Mouse (Mus musculus): ENCODE results near the gene Rin1. TPM values are rescaled to one million over a fixed set of nuclear protein-coding genes. Genes with fewer than 3 reads are reported as not detected.

The Rin1 gene
- polyA plus RNA-seq, 1 experiment from 2014 or later: 0.17 TPM

- H3K9me3 ChIP-seq (replicated peaks): no peaks in the 10 kb centered on the region
- H3K4me1 ChIP-seq (replicated peaks): peaks cover 65% of the 10 kb centered on the region
- peaks cover 68% of the 10 kb centered on the region for H3K27me3 ChIP-seq
- 75% methylated on average over 7 of the region's 7 CpGs for WGBS (ENCODE audit: insufficient replicate concordance)
- no peak overlapping the region for H3K27ac ChIP-seq (replicated peaks)
- no peak overlapping the region for H3K4me3 ChIP-seq (replicated peaks)
- ATAC-seq (ENCODE audit: insufficient read depth): no peak
- H3K36me3 ChIP-seq (replicated peaks): no peaks in the 10 kb centered on the region
- no peak overlapping the region for H3K4me2 ChIP-seq
- H3K9ac ChIP-seq: no peak overlapping the region
Measured at GRCm38 (mm10) chr19:5069978-5070377, 19.7 kb downstream of the Rin1 start.

GRCm38 (mm10) chr19:5071077-5071476 lies 20.8 kb downstream of the Rin1 start:
- ATAC-seq (ENCODE audit: insufficient read depth): no peak
- H3K27me3 ChIP-seq: peaks cover 74% of the 10 kb centered on the region
- H3K4me2 ChIP-seq: peak overlapping the region; percentile 88
- H3K9me3 ChIP-seq (replicated peaks): no peaks in the 10 kb centered on the region
- H3K36me3 ChIP-seq (replicated peaks): no peaks in the 10 kb centered on the region
- peak overlapping the region; percentile 42; the same call in 1 of the 2 replicates for H3K9ac ChIP-seq
- 20% methylated on average over 11 of the region's 11 CpGs for WGBS (ENCODE audit: insufficient replicate concordance)
- H3K27ac ChIP-seq (replicated peaks): no peak overlapping the region
- H3K4me1 ChIP-seq (replicated peaks): peaks cover 65% of the 10 kb centered on the region
- H3K4me3 ChIP-seq (replicated peaks): peak overlapping the region; percentile 59; the same call in 1 of the 2 replicates

GRCm38 (mm10) chr19:5071545-5072369 lies 21.5 kb downstream of the Rin1 start:
- no peaks in the 10 kb centered on the region for H3K36me3 ChIP-seq (replicated peaks)
- peaks cover 64% of the 10 kb centered on the region for H3K4me1 ChIP-seq (replicated peaks)
- H3K27ac ChIP-seq (replicated peaks): 0 out of 2 replicates have a peak overlapping the region, but pooled peaks have one; percentile 20
- peak; percentile 67 for ATAC-seq (ENCODE audit: insufficient read depth)
- H3K4me3 ChIP-seq (replicated peaks): peak overlapping the region; percentile 59
- H3K9ac ChIP-seq: peak overlapping the region; percentile 42
- H3K27me3 ChIP-seq: peaks cover 80% of the 10 kb centered on the region
- peak overlapping the region; percentile 88 for H3K4me2 ChIP-seq
- 4% methylated on average over 40 of the region's 40 CpGs for WGBS (ENCODE audit: insufficient replicate concordance)
- H3K9me3 ChIP-seq (replicated peaks): no peaks in the 10 kb centered on the region

DNA sequence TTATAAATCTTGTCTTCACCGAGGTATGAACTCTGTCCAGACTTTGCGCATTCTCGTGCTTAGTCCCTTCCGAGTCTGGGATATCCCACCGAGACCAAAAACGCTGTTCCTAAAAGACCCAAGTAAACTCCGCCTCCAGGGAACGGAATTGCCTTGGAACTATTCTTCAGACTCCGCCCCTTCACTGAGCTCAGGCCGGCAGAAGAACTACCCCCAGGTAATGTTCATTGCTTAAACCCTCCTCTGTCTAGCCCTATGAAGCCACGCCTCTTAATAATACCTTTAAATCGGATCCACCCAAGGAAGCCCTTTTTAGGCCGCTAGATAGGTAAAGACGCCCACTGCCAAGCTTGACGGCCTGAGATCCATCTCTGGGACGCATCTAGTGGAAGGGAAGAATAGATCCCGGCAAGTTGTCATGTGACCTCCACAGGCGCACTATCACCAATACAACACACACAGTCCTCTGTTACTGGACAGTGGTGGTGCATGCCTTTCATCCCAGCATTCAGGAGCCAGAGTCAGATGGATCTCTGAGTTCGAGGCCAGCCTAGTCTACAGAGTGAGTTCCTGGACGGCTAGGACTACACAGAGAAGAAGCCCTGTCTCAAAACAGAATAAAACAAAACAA lies 22.2 kb downstream of the Rin1 start:
- 0 out of 2 replicates have a peak, but pooled peaks have one; percentile 26 for ATAC-seq (ENCODE audit: insufficient read depth)
- Histone ChIP-seq H3K36me3 (replicated peaks) (no peaks in the 10 kb centered on the region), H3K9me3 (replicated peaks) (no peaks in the 10 kb centered on the region), H3K27me3 (peaks cover 73% of the 10 kb centered on the region), H3K9ac (no peak overlapping the region), H3K4me1 (replicated peaks) (peaks cover 56% of the 10 kb centered on the region), H3K27ac (replicated peaks) (peak overlapping the region; percentile 45; the same call in 1 of the 2 replicates), H3K4me2 (peak overlapping the region; percentile 88), H3K4me3 (replicated peaks) (peak overlapping the region; percentile 59)
- 5% methylated on average over 20 of the region's 20 CpGs for WGBS (ENCODE audit: insufficient replicate concordance)

- ATAC-seq (ENCODE audit: insufficient read depth): no peak
- H3K36me3 ChIP-seq (replicated peaks): no peaks in the 10 kb centered on the region
- H3K9ac ChIP-seq: no peak overlapping the region
- peak overlapping the region; percentile 59 for H3K4me3 ChIP-seq (replicated peaks)
- H3K27ac ChIP-seq (replicated peaks): peak overlapping the region; percentile 45; the same call in 1 of the 2 replicates
- H3K4me1 ChIP-seq (replicated peaks): peaks cover 51% of the 10 kb centered on the region
- H3K9me3 ChIP-seq (replicated peaks): no peaks in the 10 kb centered on the region
- peak overlapping the region; percentile 88 for H3K4me2 ChIP-seq
- H3K27me3 ChIP-seq: peaks cover 68% of the 10 kb centered on the region
- 2% methylated on average over 15 of the region's 15 CpGs for WGBS (ENCODE audit: insufficient replicate concordance)
Measured at GRCm38 (mm10) chr19:5073028-5073427, 22.7 kb downstream of the Rin1 start.

DNA sequence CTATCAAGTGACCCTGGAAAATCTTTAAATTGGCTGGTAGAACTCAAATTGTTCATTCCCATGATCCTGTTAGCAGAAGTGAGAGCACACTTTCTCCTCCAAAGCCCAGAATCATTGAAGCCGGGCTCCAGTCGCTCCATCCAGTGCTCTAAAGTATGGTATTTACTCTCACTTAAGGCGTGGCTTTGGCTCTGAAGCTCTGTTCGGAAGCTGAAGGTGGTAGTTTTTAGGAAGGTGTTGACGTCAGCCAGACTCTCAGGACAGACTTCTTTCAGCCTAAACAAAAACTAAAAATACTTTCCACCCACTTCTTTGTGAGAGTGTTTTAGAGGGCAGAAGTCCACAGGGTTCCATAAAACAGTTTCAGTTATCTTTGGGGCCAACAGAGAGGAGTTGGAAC lies 23.2 kb downstream of the Rin1 start:
- WGBS (ENCODE audit: insufficient replicate concordance): 29% methylated on average over 5 of the region's 5 CpGs
- Histone ChIP-seq H3K4me3 (replicated peaks) (no peak overlapping the region), H3K27me3 (peaks cover 63% of the 10 kb centered on the region), H3K4me2 (no peak overlapping the region), H3K4me1 (replicated peaks) (peaks cover 46% of the 10 kb centered on the region), H3K9me3 (replicated peaks) (no peaks in the 10 kb centered on the region), H3K36me3 (replicated peaks) (no peaks in the 10 kb centered on the region), H3K9ac (no peak overlapping the region), H3K27ac (replicated peaks) (no peak overlapping the region)
- ATAC-seq (ENCODE audit: insufficient read depth): no peak

DNA sequence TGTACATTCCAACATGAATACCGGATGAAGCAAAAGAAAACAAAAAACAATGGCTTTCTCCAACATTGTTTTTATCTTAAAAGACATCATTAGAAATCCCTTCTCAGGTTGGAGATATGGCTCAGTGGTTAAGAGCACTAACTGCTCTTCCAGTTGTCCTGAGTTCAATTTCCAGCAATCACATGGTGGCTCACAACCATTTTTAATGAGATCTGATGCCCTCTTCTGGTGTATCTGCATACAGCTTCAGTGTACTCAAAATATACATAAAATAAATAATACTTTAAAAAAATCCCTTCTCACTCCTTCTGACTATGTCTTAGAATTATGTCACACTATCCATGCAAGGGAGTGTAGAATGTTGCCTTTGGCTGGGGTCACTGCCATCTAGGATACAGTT lies 29.0 kb downstream of the Rin1 start:
- Histone ChIP-seq H3K27me3 (peaks cover 75% of the 10 kb centered on the region), H3K27ac (replicated peaks) (no peak overlapping the region), H3K4me1 (replicated peaks) (no peaks in the 10 kb centered on the region), H3K9ac (no peak overlapping the region), H3K9me3 (replicated peaks) (no peaks in the 10 kb centered on the region), H3K4me2 (no peak overlapping the region), H3K36me3 (replicated peaks) (no peaks in the 10 kb centered on the region), H3K4me3 (replicated peaks) (no peak overlapping the region)
- no peak for ATAC-seq (ENCODE audit: insufficient read depth)
- 76% methylated on average over 1 of the region's 1 CpGs for WGBS (ENCODE audit: insufficient replicate concordance)

DNA sequence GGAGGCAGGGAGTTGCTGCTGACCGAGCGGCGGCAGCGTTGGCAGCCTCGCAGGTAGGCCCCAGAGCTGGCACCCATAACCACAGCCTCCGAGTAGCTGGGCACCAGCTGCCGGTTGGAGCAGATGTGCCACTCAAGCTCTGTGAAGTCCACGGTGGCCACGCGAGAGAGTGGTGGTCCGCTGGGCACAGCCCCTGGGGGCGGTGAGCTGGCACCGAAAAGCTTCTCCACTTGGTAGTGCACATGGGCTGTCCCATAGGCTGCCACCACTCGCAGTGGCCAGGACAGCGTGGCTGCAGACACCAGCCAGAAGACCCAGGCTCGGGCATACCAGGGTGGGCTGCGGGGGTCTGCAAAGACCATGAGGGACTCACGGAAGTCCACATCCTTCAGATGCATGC lies 31.7 kb downstream of the Rin1 start:
- H3K4me2 ChIP-seq: no peak overlapping the region
- no peak overlapping the region for H3K9ac ChIP-seq
- no peak for ATAC-seq (ENCODE audit: insufficient read depth)
- peaks cover 14% of the 10 kb centered on the region for H3K4me1 ChIP-seq (replicated peaks)
- H3K27me3 ChIP-seq: peaks cover 83% of the 10 kb centered on the region
- H3K36me3 ChIP-seq (replicated peaks): no peaks in the 10 kb centered on the region
- 57% methylated on average over 18 of the region's 18 CpGs for WGBS (ENCODE audit: insufficient replicate concordance)
- no peaks in the 10 kb centered on the region for H3K9me3 ChIP-seq (replicated peaks)
- no peak overlapping the region for H3K27ac ChIP-seq (replicated peaks)
- H3K4me3 ChIP-seq (replicated peaks): no peak overlapping the region

DNA sequence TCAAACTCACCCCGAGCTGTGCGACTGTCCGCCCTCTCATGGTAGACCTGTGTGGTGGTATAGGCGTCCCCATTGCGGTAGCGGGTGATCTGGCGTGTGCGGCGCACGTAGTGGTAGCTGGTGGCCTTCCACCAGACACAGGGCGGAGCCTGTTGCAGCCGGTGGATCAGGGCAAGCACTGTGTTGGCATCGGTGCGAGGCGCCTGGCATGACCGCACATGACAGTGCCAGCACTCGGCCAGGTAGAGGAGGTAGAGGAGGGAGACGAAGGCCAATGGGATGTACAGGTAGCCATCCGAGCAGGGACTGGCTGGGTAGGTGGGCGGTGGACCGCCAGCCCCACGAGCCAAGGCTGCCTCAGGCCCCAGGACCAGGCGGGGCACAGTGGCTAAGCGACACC lies 32.3 kb downstream of the Rin1 start:
- Histone ChIP-seq H3K4me3 (replicated peaks) (no peak overlapping the region), H3K9ac (no peak overlapping the region), H3K27ac (replicated peaks) (no peak overlapping the region), H3K27me3 (peaks cover 89% of the 10 kb centered on the region), H3K36me3 (replicated peaks) (no peaks in the 10 kb centered on the region), H3K4me2 (no peak overlapping the region), H3K9me3 (replicated peaks) (no peaks in the 10 kb centered on the region), H3K4me1 (replicated peaks) (peaks cover 20% of the 10 kb centered on the region)
- 53% methylated on average over 24 of the region's 24 CpGs for WGBS (ENCODE audit: insufficient replicate concordance)
- ATAC-seq (ENCODE audit: insufficient read depth): peak; percentile 9; the same call in 1 of the 2 replicates

DNA sequence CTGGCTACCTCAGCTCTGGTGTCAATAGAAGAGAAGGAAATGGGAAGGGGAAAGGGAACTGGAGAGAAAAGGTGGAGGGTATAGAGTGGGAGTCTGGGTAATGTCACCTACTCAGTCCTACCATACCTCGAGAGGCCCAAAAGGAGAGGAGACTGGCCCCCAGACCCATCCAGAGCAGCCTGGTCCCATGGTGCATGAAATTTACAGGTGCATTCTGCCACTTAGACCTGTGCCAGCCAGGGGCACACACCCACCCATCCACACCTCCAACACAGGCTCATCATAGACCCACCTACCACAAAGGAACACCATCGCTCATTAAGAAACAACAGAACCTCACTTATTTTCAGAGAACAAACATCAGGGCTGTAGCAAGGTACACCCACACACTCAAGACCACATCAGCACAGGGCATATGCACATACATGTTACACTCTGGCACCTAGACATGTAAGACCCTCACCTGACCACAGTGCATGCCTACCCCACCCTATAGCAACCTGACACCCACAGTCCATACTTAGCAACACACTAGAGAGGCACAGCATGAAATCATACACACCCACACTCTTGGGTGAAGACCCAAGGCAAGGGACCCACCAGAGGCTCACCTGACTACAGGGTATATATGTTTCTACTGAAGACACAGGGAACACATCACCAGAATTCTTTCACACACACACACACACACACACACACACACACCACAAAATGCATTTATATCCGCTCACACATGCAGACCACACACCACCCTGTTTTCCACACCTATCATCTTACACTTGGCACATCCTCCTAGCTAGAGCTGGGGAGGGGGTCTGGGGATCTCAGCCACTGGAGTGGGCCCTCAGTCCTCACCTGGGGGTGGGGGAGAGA lies 33.9 kb downstream of the Rin1 start:
- no peak overlapping the region for H3K4me3 ChIP-seq (replicated peaks)
- peaks cover 33% of the 10 kb centered on the region for H3K4me1 ChIP-seq (replicated peaks)
- 45% methylated on average over 3 of the region's 3 CpGs for WGBS (ENCODE audit: insufficient replicate concordance)
- H3K27me3 ChIP-seq: peaks cover 86% of the 10 kb centered on the region
- no peaks in the 10 kb centered on the region for H3K9me3 ChIP-seq (replicated peaks)
- no peak overlapping the region for H3K4me2 ChIP-seq
- ATAC-seq (ENCODE audit: insufficient read depth): no peak
- H3K27ac ChIP-seq (replicated peaks): no peak overlapping the region
- no peaks in the 10 kb centered on the region for H3K36me3 ChIP-seq (replicated peaks)
- H3K9ac ChIP-seq: no peak overlapping the region

- Histone ChIP-seq H3K4me2 (peak overlapping the region; percentile 83), H3K4me3 (replicated peaks) (peak overlapping the region; percentile 58), H3K27ac (replicated peaks) (no peak overlapping the region), H3K36me3 (replicated peaks) (no peaks in the 10 kb centered on the region), H3K9me3 (replicated peaks) (no peaks in the 10 kb centered on the region), H3K27me3 (peaks cover 80% of the 10 kb centered on the region), H3K4me1 (replicated peaks) (peaks cover 38% of the 10 kb centered on the region), H3K9ac (no peak overlapping the region)
- no peak for ATAC-seq (ENCODE audit: insufficient read depth)
- WGBS (ENCODE audit: insufficient replicate concordance): 2% methylated on average over 15 of the region's 15 CpGs
Measured at GRCm38 (mm10) chr19:5084834-5085144, 34.5 kb downstream of the Rin1 start.

All from liver, embryonic 15.5 days (tissue).